Mouse (Mus musculus) erythroblast, embryonic 14.5 days (primary cell): ENCODE results near the gene Fam107b.

Source experiments
- GATA1 ChIP-seq: IDR thresholded peaks from 2 replicates; pipeline ENCODE4 v1.6.1; 2012; ENCODE audit warnings: low read length, inconsistent platforms, mixed read lengths
- TAL1 ChIP-seq: IDR thresholded peaks from 3 replicates; pipeline ENCODE4 v1.6.1; 2012; ENCODE audit warnings: low read length, inconsistent platforms, mixed read lengths

GRCm38 (mm10) chr2:3817626-3818025 is 247.3 kb downstream of the Fam107b start:
- TF ChIP-seq GATA1 (no peak), TAL1 (no peak)
